Mouse (Mus musculus): ENCODE data around the gene Pdgfb.

Pdgfb gene

GRCm38 (mm10) chr15:80034913-80035312, 20.1 kb upstream of the Pdgfb start:
- DNase-seq (ENCODE audit: low spot score) = no peak

DNA sequence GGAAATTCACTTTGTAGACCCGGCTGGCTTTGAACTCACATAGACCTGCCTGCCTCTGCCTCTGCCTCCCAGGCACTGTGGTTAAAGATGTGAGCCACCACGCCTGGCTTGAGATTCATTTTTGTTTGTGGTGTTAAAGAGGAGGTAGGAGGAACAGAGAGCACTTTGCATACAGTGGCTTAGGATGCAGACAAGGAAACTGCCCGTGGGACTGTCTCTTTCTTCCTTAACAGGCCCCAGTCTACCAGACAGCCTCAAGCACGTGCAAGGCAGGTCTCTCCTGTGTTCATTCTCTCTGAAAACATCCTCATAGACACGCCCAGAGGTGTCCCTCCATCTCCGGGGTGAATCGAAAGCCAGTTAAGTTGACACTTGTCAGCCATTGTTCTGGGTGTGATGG, 19.6 kb upstream of the Pdgfb start:
- DNase-seq (ENCODE audit: low spot score) = no peak

DNA sequence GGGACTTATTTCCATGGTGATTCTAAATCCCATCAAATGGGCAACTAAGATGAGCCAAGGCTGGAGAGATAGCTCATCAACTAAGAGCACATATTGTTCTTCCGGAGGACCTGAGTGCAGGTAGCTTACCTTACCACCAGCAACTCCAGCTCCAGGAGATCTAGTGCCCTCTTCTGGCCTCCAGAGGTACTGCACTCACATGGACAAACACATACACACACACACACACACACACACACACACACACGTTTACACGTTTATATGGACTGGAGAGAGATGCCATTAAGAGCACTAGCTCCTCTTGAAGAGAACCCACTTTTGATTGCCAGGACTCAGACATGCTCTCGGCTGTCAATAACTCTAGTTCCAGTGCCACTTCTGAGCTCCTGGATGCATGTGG, 16.4 kb upstream of the Pdgfb start:
- no peak for DNase-seq (ENCODE audit: low spot score)

DNA sequence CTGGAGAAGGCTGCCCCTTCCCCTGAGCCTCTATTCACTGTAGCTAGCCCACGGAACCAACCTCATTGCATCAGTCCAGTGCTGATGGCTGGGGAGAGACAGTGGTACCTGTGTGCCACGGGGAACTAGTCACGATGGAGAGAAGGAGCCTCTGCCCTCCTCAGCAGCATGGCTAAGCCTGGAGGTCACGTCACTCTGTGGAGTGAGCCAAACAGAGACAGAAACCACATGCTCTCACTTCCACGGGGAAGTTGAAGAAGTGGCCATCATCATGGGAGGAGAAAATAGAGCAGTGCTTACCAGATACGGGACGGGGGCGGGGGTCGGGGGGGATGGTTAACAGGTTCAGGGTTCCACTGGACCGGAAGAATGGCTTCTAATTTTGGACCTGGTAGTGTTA, 15.6 kb upstream of the Pdgfb start:
- no peak for DNase-seq (ENCODE audit: low spot score)

DNA sequence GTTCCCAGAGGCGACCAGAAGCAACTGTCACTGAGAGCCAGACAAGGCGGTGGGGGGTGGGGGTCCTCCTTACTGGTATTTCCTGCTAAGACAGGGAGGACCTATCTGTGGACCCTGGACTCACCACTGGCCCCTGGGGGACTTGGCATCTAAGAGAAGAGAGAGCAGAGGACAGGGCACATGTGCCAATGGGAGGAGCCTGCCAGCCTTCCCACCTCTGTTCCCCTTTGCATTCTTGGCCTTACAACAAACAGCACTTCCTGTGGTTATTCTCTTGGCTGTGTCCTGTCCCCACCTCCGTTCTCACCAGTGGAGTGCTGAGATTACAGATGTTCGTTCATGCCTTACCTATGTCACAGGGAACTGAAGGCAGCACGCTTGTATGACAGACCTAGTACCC, 14.1 kb upstream of the Pdgfb start:
- DNase-seq (ENCODE audit: low spot score) = no peak

DNA sequence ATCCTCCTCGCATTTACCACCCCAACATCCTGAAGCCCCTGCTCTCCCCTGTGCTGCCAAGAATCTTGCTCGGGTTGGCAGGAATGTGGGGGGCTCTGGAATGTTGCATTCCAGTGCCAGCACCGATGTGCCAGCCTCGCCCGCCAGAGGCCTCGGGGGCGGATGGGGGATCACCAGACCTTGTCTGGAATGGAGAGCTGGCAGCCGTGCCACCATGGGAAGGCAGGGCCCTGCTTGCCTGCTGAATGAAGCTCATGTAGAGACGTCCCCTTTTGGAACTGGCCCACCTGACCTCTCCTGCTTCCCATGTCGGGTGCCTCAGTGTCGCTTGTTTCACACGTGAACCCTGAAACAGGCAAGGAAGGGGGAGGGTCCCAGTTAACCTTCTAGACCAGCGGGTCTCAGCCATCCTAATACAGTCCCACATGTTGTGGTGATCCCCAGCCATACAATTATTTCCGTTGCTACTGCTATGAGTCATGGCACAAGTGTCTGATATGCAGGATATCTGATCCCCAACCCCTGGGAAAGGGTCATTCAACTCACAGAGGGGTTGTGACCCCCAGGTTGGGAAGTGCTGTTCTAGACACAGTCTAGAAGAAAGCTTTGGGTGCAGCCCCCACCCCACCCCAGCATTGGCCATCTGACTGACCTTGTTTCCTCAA, 12.0 kb upstream of the Pdgfb start:
- no peak for DNase-seq (ENCODE audit: low spot score)

GRCm38 (mm10) chr15:80026061-80026460, 11.3 kb upstream of the Pdgfb start:
- no peak for DNase-seq (ENCODE audit: low spot score)

DNA sequence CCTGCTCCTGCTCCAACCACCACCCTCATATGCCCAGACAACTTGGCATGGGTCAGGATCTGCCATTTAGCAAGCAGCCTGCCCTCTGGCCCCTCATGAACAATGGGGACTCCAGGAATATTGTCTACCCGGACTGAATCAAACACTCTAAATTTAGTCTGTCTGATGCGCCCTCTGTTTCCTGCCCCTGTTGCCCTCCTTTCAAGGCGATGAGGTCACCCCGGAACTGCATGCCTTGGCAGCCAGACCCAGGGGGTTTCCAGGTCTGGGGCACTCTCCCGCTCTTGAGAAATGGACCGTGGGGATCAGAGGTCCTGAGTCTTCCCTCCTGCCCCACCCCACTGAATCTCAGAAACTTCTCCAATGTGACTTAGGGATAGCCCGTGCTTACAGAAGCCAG, 10.8 kb upstream of the Pdgfb start:
- no peak for DNase-seq (ENCODE audit: low spot score)

GRCm38 (mm10) chr15:80024331-80025313, 9.8 kb upstream of the Pdgfb start:
- DNase-seq (ENCODE audit: low spot score) = no peak

DNA sequence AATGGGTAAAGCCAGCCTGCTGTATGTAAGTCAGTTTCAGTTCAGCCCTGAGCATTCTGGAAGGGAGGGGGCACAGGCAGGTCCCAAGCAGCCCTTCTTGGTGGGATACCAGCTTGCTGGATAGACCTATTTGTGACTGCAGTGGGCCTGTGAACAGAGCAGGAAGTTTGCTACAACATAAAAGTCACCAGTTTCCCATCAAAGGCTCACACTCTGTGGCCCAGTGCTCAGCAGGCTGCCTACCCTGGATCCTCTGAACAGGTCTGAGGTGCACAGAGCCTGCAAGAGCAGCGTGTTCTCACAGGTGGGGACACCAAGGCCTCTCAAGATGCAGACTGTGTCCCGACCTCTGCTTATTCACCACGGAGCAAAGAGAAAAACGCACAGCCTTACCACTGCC, 5.7 kb upstream of the Pdgfb start:
- no peak for DNase-seq (ENCODE audit: low spot score)

DNA sequence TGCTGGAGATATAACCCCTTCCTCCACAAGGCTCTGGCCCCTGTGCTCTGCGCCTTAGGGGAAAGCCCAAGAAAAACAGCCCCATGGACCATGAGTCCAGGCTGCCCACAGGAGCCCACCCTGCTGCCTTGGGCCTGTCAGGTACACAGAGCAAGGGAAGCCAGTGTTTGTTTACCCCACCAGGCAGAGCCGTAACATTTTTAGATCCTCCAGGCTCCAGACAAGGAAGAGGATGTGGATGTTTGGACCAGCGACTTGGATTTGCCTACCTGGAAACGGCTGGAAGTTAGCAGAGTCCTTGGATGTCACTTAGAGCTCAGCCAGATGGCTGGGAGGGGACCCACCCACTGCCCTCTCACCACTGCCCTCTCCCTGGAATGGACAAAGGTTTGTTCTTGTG, 4.8 kb upstream of the Pdgfb start:
- DNase-seq (ENCODE audit: low spot score) = no peak

- no peak for DNase-seq (ENCODE audit: low spot score)
Observed at GRCm38 (mm10) chr15:80019220-80019619, 4.4 kb upstream of the Pdgfb start.

DNA sequence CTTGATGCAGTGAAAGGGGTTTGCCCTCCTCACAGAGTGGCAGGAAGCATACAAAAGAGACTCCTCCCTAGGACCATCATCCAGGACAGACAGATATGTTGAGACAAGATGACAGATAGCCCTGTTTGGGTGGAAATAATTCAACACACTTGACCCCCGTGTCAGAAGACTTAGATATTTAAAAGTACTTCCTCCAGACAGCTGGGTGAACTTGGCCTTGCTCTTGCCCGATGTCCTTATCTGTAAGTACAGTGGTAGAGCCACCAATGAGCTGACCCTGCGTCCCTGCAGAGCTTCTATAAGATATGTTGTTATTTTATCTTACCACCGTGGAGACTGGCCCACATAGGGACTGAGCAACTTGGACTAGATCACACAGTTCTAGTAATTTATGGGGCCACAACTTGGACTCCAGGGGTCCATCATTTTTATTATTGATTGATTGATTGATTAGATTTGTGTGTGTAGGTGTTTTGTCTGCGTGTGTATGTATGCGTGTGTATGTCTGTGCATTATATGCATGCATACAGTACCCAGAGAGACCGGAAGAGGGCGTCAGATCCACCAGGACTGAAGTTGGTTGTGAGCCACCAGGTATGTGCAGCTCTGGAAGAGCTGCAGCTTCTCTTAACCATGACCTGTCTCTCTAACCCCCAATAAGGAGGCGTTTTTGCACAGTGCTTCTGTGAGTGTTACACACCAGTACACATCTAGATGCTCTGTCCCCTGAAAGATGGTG, 2.0 kb upstream of the Pdgfb start:
- DNase-seq (ENCODE audit: low spot score) = no peak

- DNase-seq (ENCODE audit: low spot score) = no peak
Observed at GRCm38 (mm10) chr15:80015211-80015952, 605 bp upstream of the Pdgfb start.

- no peak for DNase-seq (ENCODE audit: low spot score)
Observed at GRCm38 (mm10) chr15:80014031-80014320, 801 bp downstream of the Pdgfb start.

GRCm38 (mm10) chr15:80013256-80014030, 1.3 kb downstream of the Pdgfb start:
- no peak for DNase-seq (ENCODE audit: low spot score)

DNA sequence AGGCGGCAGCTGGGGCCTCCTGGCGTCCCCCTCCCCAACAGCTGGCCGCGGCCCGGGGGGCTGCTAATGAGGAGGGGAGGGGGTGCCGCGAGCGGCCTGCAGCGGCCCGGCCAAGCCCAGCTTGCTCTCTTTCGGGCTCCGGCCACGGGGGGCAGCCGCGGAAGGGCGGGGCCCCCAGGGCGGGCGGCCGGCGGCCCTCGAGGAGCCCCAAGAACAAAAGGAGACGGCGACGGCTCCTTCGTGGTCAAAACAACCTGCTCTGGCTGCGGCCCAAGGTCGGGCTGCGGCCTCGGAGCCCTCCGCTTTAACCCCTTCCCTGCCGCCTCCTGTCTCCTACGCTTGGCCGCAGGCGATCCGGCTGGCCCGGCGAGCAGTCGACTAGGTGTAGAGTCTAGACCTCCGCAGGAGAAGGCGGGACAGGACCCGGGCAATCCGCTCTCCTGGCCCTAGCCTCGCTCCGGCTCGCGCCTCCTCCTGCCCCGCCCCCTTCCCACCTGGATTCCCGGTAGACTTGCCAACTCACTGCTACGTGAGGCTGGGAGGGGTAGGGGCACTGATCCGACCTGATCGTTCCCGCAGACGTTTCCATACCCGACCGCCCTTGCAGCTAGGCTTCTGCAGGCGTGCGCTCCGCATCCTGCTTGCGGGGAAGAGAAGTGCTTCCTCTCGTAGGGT, 2.1 kb downstream of the Pdgfb start:
- no peak for DNase-seq (ENCODE audit: low spot score)

GRCm38 (mm10) chr15:80011778-80012526, 2.8 kb downstream of the Pdgfb start:
- no peak for DNase-seq (ENCODE audit: low spot score)

DNA sequence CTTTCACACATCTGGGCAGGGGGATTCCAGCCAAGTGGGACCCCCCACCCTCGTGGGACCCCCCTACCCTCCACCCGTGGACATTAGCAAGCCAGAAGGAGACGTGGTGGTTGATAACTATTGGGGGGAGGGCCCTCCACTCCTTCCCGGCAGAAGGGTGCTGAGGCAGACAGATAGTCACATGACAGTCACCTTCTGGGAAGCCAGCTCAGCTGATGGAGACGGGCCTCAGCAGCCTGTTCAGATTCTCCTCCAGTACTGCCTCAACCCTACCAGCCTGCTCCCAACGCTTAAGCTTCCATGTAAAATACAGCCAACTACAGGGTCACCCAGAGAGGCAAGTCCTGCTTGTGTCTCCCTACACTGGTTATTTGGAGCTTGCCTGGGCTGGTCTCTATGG, 3.6 kb downstream of the Pdgfb start:
- DNase-seq (ENCODE audit: low spot score) = no peak

- no peak for DNase-seq (ENCODE audit: low spot score)
Observed at GRCm38 (mm10) chr15:80010182-80010558, 4.6 kb downstream of the Pdgfb start.

Data from adipocyte (in vitro differentiated cells).